Mouse (Mus musculus): ENCODE data around the gene Epha1. TPM values are rescaled to one million over a fixed set of nuclear protein-coding genes. Genes with fewer than 3 reads are reported as not detected.

Epha1 gene
- polyA plus RNA-seq, 1 experiment from 2014 or later: 2.5 TPM

GRCm38 (mm10) chr6:42310427-42311053, 62.5 kb downstream of the Epha1 start:
- 88% methylated on average over 2 of the region's 2 CpGs for WGBS
- no peaks in the 10 kb centered on the region for H3K9me3 ChIP-seq (ENCODE audit: control insufficient read depth, low read length)
- no peak overlapping the region for H3K4me3 ChIP-seq (ENCODE audit: low read depth, low read length)
- H3K4me2 ChIP-seq (ENCODE audit: low read depth, severe bottlenecking): no peak overlapping the region
- H3K27me3 ChIP-seq (ENCODE audit: control insufficient read depth, insufficient read depth, low read length): no peaks in the 10 kb centered on the region
- H3K9ac ChIP-seq (ENCODE audit: low read length): no peak overlapping the region
- no peaks in the 10 kb centered on the region for H3K4me1 ChIP-seq (ENCODE audit: control insufficient read depth, insufficient read depth, low read length)
- no peak for DNase-seq (ENCODE audit: low spot score)
- H3K36me3 ChIP-seq (ENCODE audit: control insufficient read depth, insufficient read depth, low read length): no peaks in the 10 kb centered on the region; the same call in 1 of the 2 replicates
- ATAC-seq (ENCODE audit: insufficient number of reproducible peaks, low FRiP score, low TSS enrichment, low read depth): no peak
- no peak overlapping the region for H3K27ac ChIP-seq (replicated peaks; ENCODE audit: low read depth, low read length)

- Histone ChIP-seq H3K27me3 (ENCODE audit: control insufficient read depth, insufficient read depth, low read length) (no peaks in the 10 kb centered on the region), H3K9me3 (ENCODE audit: control insufficient read depth, low read length) (no peaks in the 10 kb centered on the region), H3K9ac (ENCODE audit: low read length) (no peak overlapping the region), H3K4me3 (ENCODE audit: low read depth, low read length) (no peak overlapping the region), H3K4me2 (ENCODE audit: low read depth, severe bottlenecking) (no peak overlapping the region), H3K4me1 (ENCODE audit: control insufficient read depth, insufficient read depth, low read length) (no peaks in the 10 kb centered on the region), H3K27ac (replicated peaks; ENCODE audit: low read depth, low read length) (no peak overlapping the region), H3K36me3 (ENCODE audit: control insufficient read depth, insufficient read depth, low read length) (no peaks in the 10 kb centered on the region; the same call in 1 of the 2 replicates)
- DNase-seq (ENCODE audit: low spot score): no peak
- ATAC-seq (ENCODE audit: insufficient number of reproducible peaks, low FRiP score, low TSS enrichment, low read depth): no peak
- 50% methylated on average over 8 of the region's 8 CpGs for WGBS
Observed at GRCm38 (mm10) chr6:42309816-42310378, 63.2 kb downstream of the Epha1 start.

Other genes starting within 250 kb of the Epha1 start
- gene Tas2r139, start 232.3 kb downstream of the Epha1 start, polyA plus RNA-seq (2014; fragmentation: Nextera tagmentation; extraction: Ambion mirVana): not detected in 2 replicates
- not detected in 2 replicates for gene Tas2r144, start 157.9 kb downstream of the Epha1 start, polyA plus RNA-seq (2014; fragmentation: Nextera tagmentation; extraction: Ambion mirVana)
- 21.1 and 22.6 TPM in 2 replicates for gene Gstk1, start 127.3 kb downstream of the Epha1 start, polyA plus RNA-seq (2014; fragmentation: Nextera tagmentation; extraction: Ambion mirVana)
- 1.5 TPM in 2 replicates for gene Tmem139, start 111.3 kb downstream of the Epha1 start, polyA plus RNA-seq (2014; fragmentation: Nextera tagmentation; extraction: Ambion mirVana)
- gene Casp2, start 108.3 kb downstream of the Epha1 start, polyA plus RNA-seq (2014; fragmentation: Nextera tagmentation; extraction: Ambion mirVana): 78.3 and 82.6 TPM in 2 replicates
- 0.69 and 1.1 TPM in 2 replicates for gene Clcn1, start 86.6 kb downstream of the Epha1 start, polyA plus RNA-seq (2014; fragmentation: Nextera tagmentation; extraction: Ambion mirVana)
- 0.85 and 0.89 TPM in 2 replicates for gene Fam131b, start 48.6 kb downstream of the Epha1 start, polyA plus RNA-seq (2014; fragmentation: Nextera tagmentation; extraction: Ambion mirVana)
- gene Zyx, start 23.6 kb downstream of the Epha1 start, polyA plus RNA-seq (2014; fragmentation: Nextera tagmentation; extraction: Ambion mirVana): 97.7 and 101 TPM in 2 replicates
- gene Tas2r143, start 27.0 kb upstream of the Epha1 start, polyA plus RNA-seq (2014; fragmentation: Nextera tagmentation; extraction: Ambion mirVana): not detected in 2 replicates
- not detected in 2 replicates for gene Tas2r135, start 32.2 kb upstream of the Epha1 start, polyA plus RNA-seq (2014; fragmentation: Nextera tagmentation; extraction: Ambion mirVana)
- gene Tas2r126, start 61.3 kb upstream of the Epha1 start, polyA plus RNA-seq (2014; fragmentation: Nextera tagmentation; extraction: Ambion mirVana): not detected in 2 replicates
- gene Olfr458, start 91.9 kb upstream of the Epha1 start, polyA plus RNA-seq (2014; fragmentation: Nextera tagmentation; extraction: Ambion mirVana): not detected in 2 replicates
- not detected in 2 replicates for gene Olfr457, start 103.1 kb upstream of the Epha1 start, polyA plus RNA-seq (2014; fragmentation: Nextera tagmentation; extraction: Ambion mirVana)
- not detected in 2 replicates for gene Olfr456, start 113.9 kb upstream of the Epha1 start, polyA plus RNA-seq (2014; fragmentation: Nextera tagmentation; extraction: Ambion mirVana)
- not detected in 2 replicates for gene Olfr455, start 174.3 kb upstream of the Epha1 start, polyA plus RNA-seq (2014; fragmentation: Nextera tagmentation; extraction: Ambion mirVana)
- gene Tcaf3, start 224.4 kb upstream of the Epha1 start, polyA plus RNA-seq (2014; fragmentation: Nextera tagmentation; extraction: Ambion mirVana): not detected in 2 replicates